ENCODE assay signal across 8 mouse cellular contexts in the genomic region with DNA sequence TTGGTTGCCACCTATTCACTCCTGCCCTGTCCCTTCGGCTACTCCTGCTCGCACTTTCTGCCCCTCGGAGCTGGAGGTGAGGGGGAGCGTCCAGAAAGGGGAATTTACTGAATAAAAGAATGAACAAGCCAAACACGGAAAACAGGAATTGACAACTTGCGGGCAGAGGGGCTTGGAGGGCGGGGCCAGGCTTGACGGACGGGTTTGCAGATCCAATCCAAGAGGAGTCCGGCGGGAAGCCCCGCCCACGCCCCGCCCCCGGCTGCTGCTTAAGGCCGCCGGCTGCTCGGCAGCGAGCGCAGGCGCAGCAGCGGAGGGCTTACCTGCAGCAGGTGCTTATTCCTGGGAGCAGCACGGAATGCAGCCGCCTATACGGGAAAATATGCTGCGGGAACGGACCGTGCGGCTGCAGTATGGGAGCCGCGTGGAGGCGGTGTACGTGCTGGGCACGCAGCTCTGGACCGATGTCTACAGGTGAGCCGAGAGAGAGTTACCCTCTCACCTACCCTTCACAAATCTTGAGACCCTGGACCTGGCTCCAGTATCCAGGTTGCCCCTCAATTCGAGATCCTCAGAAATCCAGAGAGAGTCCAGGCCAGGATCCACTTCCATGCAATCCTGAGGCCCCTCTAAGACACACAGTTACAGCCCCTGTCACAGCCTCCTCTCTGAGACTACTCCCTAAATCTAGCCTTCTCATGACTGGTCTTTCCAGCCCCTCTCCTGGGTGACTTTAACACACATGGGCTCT. TPM values are rescaled to one million over a fixed set of nuclear protein-coding genes. Genes with fewer than 3 reads are reported as not detected.
DNase-seq lines count a peak whose midpoint lies in the region; ATAC-seq lines count a peak whose summit lies in the region.

A gene (plus strand): TSS at position 269 of the 751 bp plus-strand sequence.

- no peaks in the 10 kb centered on the region for H3K9me3 ChIP-seq in intestine, embryonic 16.5 days (ENCODE audit: control insufficient read depth, low read length)

- peak within 1 kb of the TSS; percentile 58 for H3K9ac ChIP-seq in intestine, embryonic 16.5 days (ENCODE audit: low read depth, low read length)

- intact Hi-C loops in left cerebral cortex, postnatal 36 days (cut with DNase I) = loop anchor here (2.0 kb wide), 1 partner anchor 51 kb away; no protein-coding TSS in a partner anchor

- H3K27ac ChIP-seq in intestine, embryonic 16.5 days (ENCODE audit: low read length) = no peak within 1 kb of the TSS

- WGBS in intestine, embryonic 16.5 days = 2% methylated on average over 37 of the region's 37 CpGs

- peak within 1 kb of the TSS; percentile 50 for H3K4me3 ChIP-seq in intestine, embryonic 16.5 days (ENCODE audit: low read length)

- H3K27me3 ChIP-seq in intestine, embryonic 16.5 days (replicated peaks; ENCODE audit: control insufficient read depth, insufficient read depth, low read length) = peaks cover 5% of the 10 kb centered on the region; the same call in 1 of the 2 replicates

- peak within 1 kb of the TSS; percentile 70 for H3K4me2 ChIP-seq in intestine, embryonic 16.5 days (ENCODE audit: low read depth, low read length)

- no peaks in the 10 kb centered on the region for H3K36me3 ChIP-seq in intestine, embryonic 16.5 days (ENCODE audit: control insufficient read depth, insufficient read depth, low read length)

- H3K4me1 ChIP-seq in intestine, embryonic 16.5 days (ENCODE audit: control insufficient read depth, insufficient read depth, low read length) = peaks cover 3% of the 10 kb centered on the region; the same call in 1 of the 2 replicates

- peak; percentile 80 for DNase-seq in adrenal gland, postnatal 14 days
- peak; percentile 92 for DNase-seq in embryo, embryonic 11 days
- DNase-seq in gonadal fat pad, adult 2 months (ENCODE audit: low read depth) = no peak
- DNase-seq in left cerebral cortex, postnatal 36 days (ENCODE audit: low spot score in 2 of 2) = peak; percentile 44 to 64
- DNase-seq in mesoderm, embryonic 11.5 days (ENCODE audit: low read depth, low spot score) = peak; percentile 82
- peak; percentile 75 for DNase-seq in right cerebral cortex, postnatal 14 days
- peak; percentile 46 to 64 for DNase-seq in urinary bladder, postnatal 36 days (ENCODE audit: low spot score in 2 of 2)

- peak; percentile 85 for ATAC-seq in intestine, embryonic 16.5 days

RNA-seq across cellular contexts. Expression of the gene that starts here (rescaled TPM):
- 1.3 and 1.9 TPM in 2 replicates for total RNA-seq in adrenal gland, postnatal 14 days (2021)
- polyA plus RNA-seq in gonadal fat pad, adult 2 months (2012; rRNA removed) = 25.1 and 45.2 TPM in 2 replicates
- polyA plus RNA-seq in intestine, embryonic 16.5 days (2015; fragmentation: Nextera tagmentation; extraction: Ambion mirVana) = 3.0 and 3.5 TPM in 2 replicates
- total RNA-seq in left cerebral cortex, postnatal 36 days (2021) = 10 to 100 TPM; 11.9 to 14.0 TPM
